Mouse (Mus musculus): ENCODE measurements around the gene Trp53bp2.

- TF ChIP-seq CTCF (IDR thresholded peaks at IDR 0.05; ENCODE audit: low read depth, low read length) (no peak), POLR2A (IDR thresholded peaks at IDR 0.05; ENCODE audit: extremely low read depth, insufficient read depth, low read length) (no peak)
These were observed 25.9 kb upstream of the Trp53bp2 start for GRCm38 (mm10) chr1:182383096-182383495.
